Mouse (Mus musculus): ENCODE measurements around the gene Fgfr2. TPM values are rescaled to one million over a fixed set of nuclear protein-coding genes. Genes with fewer than 3 reads are reported as not detected.

Fgfr2 gene
- polyA plus RNA-seq, 1 experiment, result 0.17 TPM

DNA sequence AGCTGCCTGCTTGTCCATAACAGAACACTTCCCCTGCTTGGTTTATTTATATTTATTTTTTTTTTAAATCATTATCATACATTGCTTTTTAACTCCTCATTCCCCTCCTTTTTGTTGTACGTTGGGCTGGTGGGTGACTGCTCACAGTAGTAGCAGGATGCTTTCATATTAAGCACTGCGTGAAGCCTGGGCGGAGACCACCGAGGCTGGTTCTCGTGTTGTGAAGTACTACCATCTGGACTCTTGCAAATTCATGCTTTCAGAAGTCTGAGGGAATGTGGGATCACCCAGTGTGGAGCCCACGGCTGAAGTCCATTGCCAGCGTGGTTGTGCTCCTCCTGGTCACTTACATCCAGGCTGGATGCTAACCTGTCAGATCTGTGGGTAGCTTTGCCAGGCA is 2391.4 kb downstream of the Fgfr2 start:
- TF ChIP-seq SRF (IDR thresholded peaks at IDR 0.05; ENCODE audit: control insufficient read depth, insufficient read length, low read depth) (no peak), E2F4 (IDR thresholded peaks at IDR 0.05; ENCODE audit: insufficient read depth) (no peak), CEBPB (IDR thresholded peaks at IDR 0.05; ENCODE audit: insufficient read depth, poor library complexity, severe bottlenecking) (no peak), REST (IDR thresholded peaks at IDR 0.05; ENCODE audit: insufficient read depth, insufficient read length) (no peak), POLR2A (IDR thresholded peaks at IDR 0.05; ENCODE audit: insufficient read length, low read depth) (no peak)
- Histone ChIP-seq H3ac (ENCODE audit: control insufficient read depth, insufficient read length) (no peak overlapping the region), H3K36me3 (ENCODE audit: control insufficient read depth, insufficient read depth) (peaks cover 17% of the 10 kb centered on the region), H3K4me3 (no peak overlapping the region), H3K79me2 (ENCODE audit: control insufficient read depth, insufficient read depth) (no peaks in the 10 kb centered on the region), H3K4me2 (ENCODE audit: low read depth) (no peak overlapping the region), H3K27me3 (ENCODE audit: control insufficient read depth, insufficient read depth, insufficient read length) (no peaks in the 10 kb centered on the region)

DNA sequence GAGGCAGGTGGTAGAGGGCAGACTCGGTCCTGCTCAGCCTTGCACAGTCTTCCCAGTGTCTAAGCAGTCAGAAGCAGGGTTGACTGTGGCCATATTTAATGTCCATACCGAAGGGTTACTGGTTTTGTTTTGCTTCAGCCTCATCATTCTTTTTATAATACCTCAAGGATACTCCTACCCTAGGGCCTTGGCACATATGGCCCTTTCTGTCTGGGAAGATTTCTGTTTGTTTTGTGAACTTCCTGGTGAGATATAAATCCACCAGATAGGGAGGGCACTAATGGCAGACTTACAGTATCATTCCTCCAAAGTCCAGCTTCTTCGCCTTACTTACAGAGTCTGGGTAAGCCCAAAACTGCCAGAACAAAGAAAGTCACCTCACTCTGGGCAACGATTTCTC is 2395.6 kb downstream of the Fgfr2 start:
- peaks cover 11% of the 10 kb centered on the region for H3K36me3 ChIP-seq (ENCODE audit: control insufficient read depth, insufficient read depth)
- H3K4me3 ChIP-seq, result no peak overlapping the region
- TF ChIP-seq TCF12 (IDR thresholded peaks at IDR 0.05; ENCODE audit: insufficient read depth, poor library complexity, severe bottlenecking) (no peak), REST (IDR thresholded peaks at IDR 0.05; ENCODE audit: insufficient read depth, insufficient read length) (no peak), USF1 (IDR thresholded peaks at IDR 0.05; ENCODE audit: low read depth) (no peak), MYOD1 (IDR thresholded peaks at IDR 0.05; ENCODE audit: control insufficient read depth in 1 of 3, insufficient read length in 2 of 3, low read depth in 2 of 3) (no peak), CEBPB (IDR thresholded peaks at IDR 0.05; ENCODE audit: insufficient read depth, poor library complexity, severe bottlenecking) (no peak), POLR2AphosphoS2 (IDR thresholded peaks at IDR 0.05; ENCODE audit: insufficient read length, low read depth) (no peak), E2F4 (IDR thresholded peaks at IDR 0.05; ENCODE audit: insufficient read depth) (no peak), MYOG (IDR thresholded peaks at IDR 0.05; ENCODE audit: control insufficient read depth in 1 of 3, insufficient read depth in 1 of 3, insufficient read length in 2 of 3, low read depth in 2 of 3) (no peak), POLR2A (IDR thresholded peaks at IDR 0.05; ENCODE audit: insufficient read length, low read depth) (no peak), TCF3 (IDR thresholded peaks at IDR 0.05; ENCODE audit: insufficient read length, low read depth) (no peak), SRF (IDR thresholded peaks at IDR 0.05; ENCODE audit: control insufficient read depth, insufficient read length, low read depth) (no peak), MAX (IDR thresholded peaks at IDR 0.05; ENCODE audit: low read depth) (no peak)
- no peak overlapping the region for H3ac ChIP-seq (ENCODE audit: control insufficient read depth, insufficient read length)
- no peaks in the 10 kb centered on the region for H3K27me3 ChIP-seq (ENCODE audit: control insufficient read depth, insufficient read depth, insufficient read length)
- H3K79me2 ChIP-seq (ENCODE audit: control insufficient read depth, insufficient read depth), result no peaks in the 10 kb centered on the region
- no peak overlapping the region for H3K4me2 ChIP-seq (ENCODE audit: low read depth)

GRCm38 (mm10) chr7:130726724-130727422 is 2396.3 kb downstream of the Fgfr2 start:
- Histone ChIP-seq H3K79me2 (ENCODE audit: control insufficient read depth, insufficient read depth) (no peaks in the 10 kb centered on the region), H3K4me3 (no peak overlapping the region), H3K36me3 (ENCODE audit: control insufficient read depth, insufficient read depth) (peaks cover 11% of the 10 kb centered on the region), H3K4me2 (ENCODE audit: low read depth) (no peak overlapping the region), H3K27me3 (ENCODE audit: control insufficient read depth, insufficient read depth, insufficient read length) (no peaks in the 10 kb centered on the region), H3ac (ENCODE audit: control insufficient read depth, insufficient read length) (no peak overlapping the region)
- TF ChIP-seq MYOD1 (IDR thresholded peaks at IDR 0.05; ENCODE audit: control insufficient read depth in 1 of 3, insufficient read length in 2 of 3, low read depth in 2 of 3), result no peak
- TF ChIP-seq CEBPB (IDR thresholded peaks at IDR 0.05; ENCODE audit: insufficient read depth, poor library complexity, severe bottlenecking), result no peak
- TF ChIP-seq REST (IDR thresholded peaks at IDR 0.05; ENCODE audit: insufficient read depth, insufficient read length), result no peak

DNA sequence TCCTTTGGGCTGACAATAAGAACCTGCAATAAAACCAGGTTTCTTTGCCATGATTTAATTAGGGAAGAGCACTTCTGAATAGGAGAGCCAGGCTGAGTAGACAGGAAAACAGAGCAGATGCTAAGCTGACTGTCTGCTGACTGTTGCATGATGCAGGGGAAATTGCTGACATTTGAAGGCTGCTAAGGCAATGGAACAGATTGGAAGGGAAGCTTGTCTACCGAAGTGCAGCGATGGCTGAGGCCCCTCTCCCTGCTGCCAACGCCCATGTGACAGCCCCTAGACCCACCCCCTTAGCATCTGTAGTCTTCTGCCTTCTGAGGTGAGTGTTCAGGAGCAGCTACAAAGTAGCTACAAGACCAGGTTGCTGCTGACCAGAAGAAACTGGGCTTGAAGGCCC is 2397.0 kb downstream of the Fgfr2 start:
- Histone ChIP-seq H3ac (ENCODE audit: control insufficient read depth, insufficient read length) (no peak overlapping the region), H3K79me2 (ENCODE audit: control insufficient read depth, insufficient read depth) (no peaks in the 10 kb centered on the region), H3K4me3 (no peak overlapping the region), H3K4me2 (ENCODE audit: low read depth) (no peak overlapping the region), H3K27me3 (ENCODE audit: control insufficient read depth, insufficient read depth, insufficient read length) (no peaks in the 10 kb centered on the region), H3K36me3 (ENCODE audit: control insufficient read depth, insufficient read depth) (peaks cover 10% of the 10 kb centered on the region)
- TF ChIP-seq E2F4 (IDR thresholded peaks at IDR 0.05; ENCODE audit: insufficient read depth) (no peak), POLR2A (IDR thresholded peaks at IDR 0.05; ENCODE audit: insufficient read length, low read depth) (no peak), TCF3 (IDR thresholded peaks at IDR 0.05; ENCODE audit: insufficient read length, low read depth) (no peak), POLR2AphosphoS2 (IDR thresholded peaks at IDR 0.05; ENCODE audit: insufficient read length, low read depth) (no peak)

GRCm38 (mm10) chr7:130720646-130721335 is 2402.4 kb downstream of the Fgfr2 start:
- H3K4me3 ChIP-seq, result no peak overlapping the region
- TF ChIP-seq MYOG (IDR thresholded peaks at IDR 0.05; ENCODE audit: control insufficient read depth in 1 of 3, insufficient read depth in 1 of 3, insufficient read length in 2 of 3, low read depth in 2 of 3) (no peak), TCF3 (IDR thresholded peaks at IDR 0.05; ENCODE audit: insufficient read length, low read depth) (no peak), REST (IDR thresholded peaks at IDR 0.05; ENCODE audit: insufficient read depth, insufficient read length) (no peak), MAX (IDR thresholded peaks at IDR 0.05; ENCODE audit: low read depth) (no peak), TCF12 (IDR thresholded peaks at IDR 0.05; ENCODE audit: insufficient read depth, poor library complexity, severe bottlenecking) (no peak), CEBPB (IDR thresholded peaks at IDR 0.05; ENCODE audit: insufficient read depth, poor library complexity, severe bottlenecking) (no peak), MYOD1 (IDR thresholded peaks at IDR 0.05; ENCODE audit: control insufficient read depth in 1 of 3, insufficient read length in 2 of 3, low read depth in 2 of 3) (no peak), POLR2AphosphoS2 (IDR thresholded peaks at IDR 0.05; ENCODE audit: insufficient read length, low read depth) (no peak), POLR2A (IDR thresholded peaks at IDR 0.05; ENCODE audit: insufficient read length, low read depth) (no peak), USF1 (IDR thresholded peaks at IDR 0.05; ENCODE audit: low read depth) (no peak), SRF (IDR thresholded peaks at IDR 0.05; ENCODE audit: control insufficient read depth, insufficient read length, low read depth) (no peak), E2F4 (IDR thresholded peaks at IDR 0.05; ENCODE audit: insufficient read depth) (no peak)
- no peaks in the 10 kb centered on the region for H3K27me3 ChIP-seq (ENCODE audit: control insufficient read depth, insufficient read depth, insufficient read length)
- H3K4me2 ChIP-seq (ENCODE audit: low read depth), result no peak overlapping the region
- no peaks in the 10 kb centered on the region for H3K79me2 ChIP-seq (ENCODE audit: control insufficient read depth, insufficient read depth)
- no peak overlapping the region for H3ac ChIP-seq (ENCODE audit: control insufficient read depth, insufficient read length)
- peaks cover 6% of the 10 kb centered on the region for H3K36me3 ChIP-seq (ENCODE audit: control insufficient read depth, insufficient read depth)
